Mouse (Mus musculus) neural tube, embryonic 12.5 days (tissue): Measurements from ENCODE around the gene Syde2. TPM values are rescaled to one million over a fixed set of nuclear protein-coding genes. Genes with fewer than 3 reads are reported as not detected.
A peak's percentile ranks its signal among the peaks of the same experiment; 100 is the strongest.

Experiments
- ATAC-seq: fragments of 200-750 bp; cut with Nextera tagmentation; 2 replicates; pipeline ENCODE4 v1.8.0; 2017; ENCODE audit warnings: low read depth, mild to moderate bottlenecking, moderate TSS enrichment, moderate library complexity; ENCODE audit not compliant: low FRiP score
- H3K27ac ChIP-seq: fragments of 300-500 bp; sonication (generic); 2 replicates; pipeline ENCODE4 v1.5.1; 2016
- H3K27me3 ChIP-seq: fragments of 300-500 bp; sonication (generic); replicated peaks from 2 replicates; pipeline ENCODE4 v1.6.1; 2016; ENCODE audit warnings: mild to moderate bottlenecking
- H3K36me3 ChIP-seq: fragments of 300-500 bp; sonication (generic); 2 replicates; pipeline ENCODE4 v1.6.1; 2016; ENCODE audit warnings: mild to moderate bottlenecking
- H3K4me1 ChIP-seq: fragments of 300-500 bp; sonication (generic); 2 replicates; pipeline ENCODE4 v1.6.1; 2016
- H3K4me2 ChIP-seq: fragments of 300-500 bp; sonication (generic); replicated peaks from 2 replicates; pipeline ENCODE4 v1.6.1; 2016; ENCODE audit warnings: mild to moderate bottlenecking
- H3K4me3 ChIP-seq: fragments of 300-500 bp; sonication (generic); 2 replicates; pipeline ENCODE4 v1.5.1; 2016
- H3K9ac ChIP-seq: fragments of 300-500 bp; sonication (generic); 2 replicates; pipeline ENCODE4 v1.6.1; 2016; ENCODE audit warnings: mild to moderate bottlenecking
- H3K9me3 ChIP-seq: fragments of 300-500 bp; sonication (generic); 2 replicates; pipeline ENCODE4 v1.6.1; 2016; ENCODE audit warnings: mild to moderate bottlenecking
- WGBS: fragments of 180-500 bp; shearing (Covaris S2); methylation state at CpG from one replicate; pipeline ENCODE4 v1.1.7; 2016; 5-methylcytosine and 5-hydroxymethylcytosine counted together
- polyA plus RNA-seq: library from polyadenylated mRNA; unstranded; fragments of >200 nt; fragmentation: Nextera tagmentation; extraction: Ambion mirVana; gene quantifications from 2 replicates; pipeline ENCODE4 v1.2.1, GENCODE M21; 2016

The Syde2 gene
- polyA plus RNA-seq, 1 experiment from 2014 or later = 0.76 TPM

- Histone ChIP-seq H3K4me3 (no peak overlapping the region), H3K4me2 (no peak overlapping the region), H3K36me3 (no peaks in the 10 kb centered on the region), H3K9me3 (no peaks in the 10 kb centered on the region), H3K27ac (no peak overlapping the region), H3K4me1 (no peaks in the 10 kb centered on the region), H3K27me3 (no peaks in the 10 kb centered on the region), H3K9ac (no peak overlapping the region)
- 96% methylated on average over 6 of the region's 6 CpGs for WGBS
- no peak for ATAC-seq
These were observed 37.8 kb downstream of the Syde2 start for GRCm38 (mm10) chr3:146025499-146025898.

GRCm38 (mm10) chr3:146027116-146027515, 39.4 kb downstream of the Syde2 start:
- 50% methylated on average over 6 of the region's 6 CpGs for WGBS

GRCm38 (mm10) chr3:146028406-146028805, 40.7 kb downstream of the Syde2 start:
- no peak for ATAC-seq
- Histone ChIP-seq H3K36me3 (no peaks in the 10 kb centered on the region), H3K9me3 (no peaks in the 10 kb centered on the region), H3K27me3 (no peaks in the 10 kb centered on the region), H3K4me3 (no peak overlapping the region), H3K4me2 (no peak overlapping the region), H3K9ac (no peak overlapping the region), H3K4me1 (no peaks in the 10 kb centered on the region), H3K27ac (no peak overlapping the region)
- 75% methylated on average over 2 of the region's 2 CpGs for WGBS

More at GRCm38 (mm10) chr3:146027116-146027515, 39.4 kb downstream of the Syde2 start:
- ATAC-seq = no peak
- Histone ChIP-seq H3K27ac (no peak overlapping the region), H3K4me3 (no peak overlapping the region), H3K4me2 (no peak overlapping the region), H3K9me3 (no peaks in the 10 kb centered on the region), H3K27me3 (no peaks in the 10 kb centered on the region), H3K4me1 (no peaks in the 10 kb centered on the region), H3K9ac (no peak overlapping the region), H3K36me3 (no peaks in the 10 kb centered on the region)

GRCm38 (mm10) chr3:146029234-146029633, 41.6 kb downstream of the Syde2 start:
- Histone ChIP-seq H3K36me3 (no peaks in the 10 kb centered on the region), H3K4me1 (no peaks in the 10 kb centered on the region), H3K4me2 (no peak overlapping the region), H3K27ac (no peak overlapping the region), H3K27me3 (no peaks in the 10 kb centered on the region), H3K4me3 (no peak overlapping the region), H3K9me3 (no peaks in the 10 kb centered on the region), H3K9ac (no peak overlapping the region)
- 79% methylated on average over 3 of the region's 3 CpGs for WGBS
- ATAC-seq = no peak

GRCm38 (mm10) chr3:146030255-146030836, 42.7 kb downstream of the Syde2 start:
- ATAC-seq = no peak
- H3K27ac ChIP-seq = no peak overlapping the region

GRCm38 (mm10) chr3:146032976-146033375, 45.3 kb downstream of the Syde2 start:
- 85% methylated on average over 5 of the region's 5 CpGs for WGBS
- no peak overlapping the region for H3K9ac ChIP-seq
- ATAC-seq = no peak

More at GRCm38 (mm10) chr3:146030255-146030836, 42.7 kb downstream of the Syde2 start:
- Histone ChIP-seq H3K4me2 (no peak overlapping the region), H3K9ac (no peak overlapping the region), H3K9me3 (no peaks in the 10 kb centered on the region), H3K36me3 (no peaks in the 10 kb centered on the region), H3K4me3 (no peak overlapping the region), H3K4me1 (no peaks in the 10 kb centered on the region), H3K27me3 (no peaks in the 10 kb centered on the region)
- 29% methylated on average over 5 of the region's 5 CpGs for WGBS

GRCm38 (mm10) chr3:146037906-146038305, 50.2 kb downstream of the Syde2 start:
- no peaks in the 10 kb centered on the region for H3K36me3 ChIP-seq
- H3K27ac ChIP-seq = no peak overlapping the region
- no peaks in the 10 kb centered on the region for H3K27me3 ChIP-seq
- H3K4me2 ChIP-seq = no peak overlapping the region
- 59% methylated on average over 15 of the region's 15 CpGs for WGBS
- no peak overlapping the region for H3K9ac ChIP-seq
- no peak for ATAC-seq
- H3K4me1 ChIP-seq = 0 out of 2 replicates have a peak, but pooled peaks cover 3% of the 10 kb centered on the region
- H3K4me3 ChIP-seq = no peak overlapping the region
- H3K9me3 ChIP-seq = no peaks in the 10 kb centered on the region

More at GRCm38 (mm10) chr3:146032976-146033375, 45.3 kb downstream of the Syde2 start:
- H3K4me1 ChIP-seq = 0 out of 2 replicates have a peak, but pooled peaks cover 1% of the 10 kb centered on the region
- no peaks in the 10 kb centered on the region for H3K9me3 ChIP-seq
- no peak overlapping the region for H3K27ac ChIP-seq
- no peak overlapping the region for H3K4me3 ChIP-seq
- no peaks in the 10 kb centered on the region for H3K27me3 ChIP-seq
- H3K4me2 ChIP-seq = no peak overlapping the region
- no peaks in the 10 kb centered on the region for H3K36me3 ChIP-seq

GRCm38 (mm10) chr3:146039132-146039903, 51.6 kb downstream of the Syde2 start:
- Histone ChIP-seq H3K4me1 (0 out of 2 replicates have a peak, but pooled peaks cover 3% of the 10 kb centered on the region), H3K27ac (no peak overlapping the region), H3K9ac (no peak overlapping the region), H3K36me3 (no peaks in the 10 kb centered on the region), H3K4me3 (no peak overlapping the region), H3K4me2 (no peak overlapping the region), H3K27me3 (no peaks in the 10 kb centered on the region), H3K9me3 (no peaks in the 10 kb centered on the region)
- ATAC-seq = no peak
- 75% methylated on average over 12 of the region's 12 CpGs for WGBS

- ATAC-seq = no peak
- 92% methylated on average over 11 of the region's 11 CpGs for WGBS
- Histone ChIP-seq H3K9ac (no peak overlapping the region), H3K4me2 (no peak overlapping the region), H3K9me3 (no peaks in the 10 kb centered on the region), H3K4me1 (0 out of 2 replicates have a peak, but pooled peaks cover 3% of the 10 kb centered on the region), H3K4me3 (no peak overlapping the region), H3K27ac (no peak overlapping the region), H3K36me3 (no peaks in the 10 kb centered on the region), H3K27me3 (no peaks in the 10 kb centered on the region)
These were observed 53.7 kb downstream of the Syde2 start for GRCm38 (mm10) chr3:146041382-146041781.

GRCm38 (mm10) chr3:146044977-146045376, 57.3 kb downstream of the Syde2 start:
- Histone ChIP-seq H3K9me3 (no peaks in the 10 kb centered on the region), H3K4me3 (no peak overlapping the region), H3K27ac (no peak overlapping the region), H3K36me3 (no peaks in the 10 kb centered on the region), H3K9ac (no peak overlapping the region), H3K27me3 (no peaks in the 10 kb centered on the region), H3K4me2 (no peak overlapping the region), H3K4me1 (no peaks in the 10 kb centered on the region)
- no peak for ATAC-seq
- WGBS = 64% methylated on average over 11 of the region's 11 CpGs

GRCm38 (mm10) chr3:146046076-146046475, 58.4 kb downstream of the Syde2 start:
- H3K36me3 ChIP-seq = no peaks in the 10 kb centered on the region
- no peak overlapping the region for H3K27ac ChIP-seq
- no peak for ATAC-seq
- no peak overlapping the region for H3K9ac ChIP-seq
- H3K4me1 ChIP-seq = no peaks in the 10 kb centered on the region; the same call in 1 of the 2 replicates
- H3K27me3 ChIP-seq = no peaks in the 10 kb centered on the region
- H3K4me2 ChIP-seq = no peak overlapping the region
- no peaks in the 10 kb centered on the region for H3K9me3 ChIP-seq
- WGBS = 86% methylated on average over 11 of the region's 11 CpGs
- no peak overlapping the region for H3K4me3 ChIP-seq

GRCm38 (mm10) chr3:146047704-146048207, 60.1 kb downstream of the Syde2 start:
- Histone ChIP-seq H3K27me3 (no peaks in the 10 kb centered on the region), H3K27ac (no peak overlapping the region), H3K36me3 (no peaks in the 10 kb centered on the region), H3K4me1 (peaks cover 9% of the 10 kb centered on the region; the same call in 1 of the 2 replicates), H3K4me3 (no peak overlapping the region), H3K9ac (no peak overlapping the region), H3K4me2 (peak overlapping the region; percentile 16; the same call in 1 of the 2 replicates), H3K9me3 (no peaks in the 10 kb centered on the region)
- no peak for ATAC-seq
- WGBS = 26% methylated on average over 15 of the region's 15 CpGs
